Mouse (Mus musculus) lung, adult 2 months (tissue): ENCODE data around the gene Cemip2.

Source experiments
- CTCF ChIP-seq: fragments of 200-500 bp; IDR thresholded peaks from 2 replicates; pipeline ENCODE4 v1.5.1; 2011; ENCODE audit warnings: mild to moderate bottlenecking, low read length, control low read depth; ENCODE audit not compliant: insufficient read depth
- POLR2A ChIP-seq: fragments of 200-500 bp; IDR thresholded peaks from 2 replicates; pipeline ENCODE4 v1.6.1; 2011; ENCODE audit warnings: low read depth, mild to moderate bottlenecking, control low read depth, low read length, borderline replicate concordance; ENCODE audit errors: extremely low read depth

DNA sequence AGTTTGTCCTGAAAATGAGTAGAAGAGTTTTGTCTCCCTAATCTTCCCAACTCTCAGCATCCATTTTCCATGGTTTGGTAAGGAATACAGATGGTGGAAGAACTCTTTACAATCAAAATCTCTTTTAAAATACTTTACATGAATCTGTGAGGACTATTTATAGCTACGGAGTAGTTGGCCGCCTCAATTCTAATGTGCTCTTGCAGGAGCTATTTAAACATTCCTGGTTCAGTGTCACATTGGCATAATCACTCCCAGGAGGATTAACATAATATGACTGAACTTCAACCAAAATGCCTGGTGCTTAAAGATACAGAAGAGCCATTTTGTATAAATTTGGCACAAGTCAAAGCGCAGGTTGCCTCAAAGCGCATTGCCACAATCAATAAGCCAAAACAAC, 2.5 kb upstream of the Cemip2 start:
- TF ChIP-seq POLR2A (no peak), CTCF (no peak)
